Comparison of ENCODE assay signal across 8 mouse cellular contexts in the genomic region with DNA sequence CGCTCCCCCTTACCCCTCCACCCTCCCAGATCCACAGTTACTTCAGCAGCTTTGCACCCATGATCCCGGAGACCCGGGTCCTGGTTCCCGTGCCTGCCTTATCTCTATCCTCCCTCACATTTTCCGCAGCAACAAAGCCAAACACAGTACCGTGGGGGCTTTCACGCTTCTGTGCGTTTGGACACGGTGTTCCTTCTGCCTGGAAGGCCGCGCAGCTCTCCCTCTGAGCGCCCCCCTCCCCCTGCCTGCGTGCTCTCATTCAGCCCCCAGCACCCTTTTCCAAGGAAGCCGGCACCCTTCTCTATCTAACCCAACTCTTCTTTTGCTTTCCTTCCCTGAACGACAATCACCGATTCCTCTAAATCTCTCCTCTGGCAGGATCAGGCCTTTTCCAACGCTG. TPM values are rescaled to one million over a fixed set of nuclear protein-coding genes. Genes with fewer than 3 reads are reported as not detected.
DNase-seq lines count a peak whose midpoint lies in the region; ATAC-seq and TF ChIP-seq lines count a peak whose summit lies in the region.

No protein-coding gene starts in this region.

- no peak for TF ChIP-seq CTCF in forebrain, postnatal 0 days (IDR thresholded peaks at IDR 0.05; ENCODE audit: low read depth)

- peak; percentile 95 for DNase-seq in heart, adult 11 months
- DNase-seq in heart, postnatal 25 days (ENCODE audit: low spot score), result no peak
- peak; percentile 26 to 53 for DNase-seq in adrenal gland, postnatal 36 days
- no peak for DNase-seq in forebrain, postnatal 0 days
- peak; percentile 53 for DNase-seq in kidney, adult 18-20 months
- DNase-seq in liver, embryonic 13.5 days, result no peak
- DNase-seq in retina, postnatal 1 day, result peak; percentile 71

- peak overlapping the region; percentile 81 for H3K4me3 ChIP-seq in forebrain, postnatal 0 days (ENCODE audit: low read depth, low read length)
- H3K4me3 ChIP-seq in liver, embryonic 13.5 days (replicated peaks), result peak overlapping the region; percentile 64

- intact Hi-C loops in heart, postnatal 25 days (cut with DNase I), result loop anchor here (10.0 kb wide), 1 partner anchor 216 kb away; a partner anchor contains a TSS

- H3K9ac ChIP-seq in forebrain, postnatal 0 days, result peak overlapping the region; percentile 81
- peak overlapping the region; percentile 50 for H3K9ac ChIP-seq in liver, embryonic 13.5 days

- ATAC-seq in forebrain, postnatal 0 days, result peak; percentile 35
- ATAC-seq in liver, embryonic 13.5 days (ENCODE audit: low read depth), result peak; percentile 27; the same call in 1 of the 2 replicates
- no peak for ATAC-seq in inflammation-experienced regulatory T-cells, adult 6 months

- no peaks in the 10 kb centered on the region for H3K27me3 ChIP-seq in forebrain, postnatal 0 days (ENCODE audit: insufficient read depth, low read length)
- peaks cover 18% of the 10 kb centered on the region for H3K27me3 ChIP-seq in liver, embryonic 13.5 days

- peaks cover 15% of the 10 kb centered on the region; the same call in 1 of the 2 replicates for H3K4me1 ChIP-seq in forebrain, postnatal 0 days (ENCODE audit: insufficient read depth)
- peaks cover 14% of the 10 kb centered on the region for H3K4me1 ChIP-seq in liver, embryonic 13.5 days (replicated peaks)

- H3K27ac ChIP-seq in forebrain, postnatal 0 days (ENCODE audit: low read depth, low read length), result peak overlapping the region; percentile 86
- H3K27ac ChIP-seq in liver, embryonic 13.5 days, result no peak overlapping the region

- no peaks in the 10 kb centered on the region for H3K36me3 ChIP-seq in forebrain, postnatal 0 days (ENCODE audit: insufficient read depth)
- no peaks in the 10 kb centered on the region for H3K36me3 ChIP-seq in liver, embryonic 13.5 days

- WGBS in forebrain, postnatal 0 days, result 2% methylated on average over 17 of the region's 17 CpGs
- WGBS in liver, embryonic 13.5 days (ENCODE audit: insufficient replicate concordance), result 0% methylated on average over 17 of the region's 17 CpGs

- peak overlapping the region; percentile 85 for H3K4me2 ChIP-seq in forebrain, postnatal 0 days (ENCODE audit: low read depth)
- H3K4me2 ChIP-seq in liver, embryonic 13.5 days, result peak overlapping the region; percentile 85

- no peaks in the 10 kb centered on the region for H3K9me3 ChIP-seq in forebrain, postnatal 0 days (ENCODE audit: low read length)
- no peaks in the 10 kb centered on the region for H3K9me3 ChIP-seq in liver, embryonic 13.5 days (replicated peaks)

RNA-seq across cellular contexts. Expression of a gene that starts 0.5 kb away (rescaled TPM):
- total RNA-seq in heart, postnatal 25 days (2021), result 10 to 100 TPM; 24.0 to 28.7 TPM
- total RNA-seq in adrenal gland, postnatal 36 days (2021), result 10 to 100 TPM; 12.1 TPM
- 16.8 and 19.3 TPM in 2 replicates for total RNA-seq in forebrain, postnatal 0 days (2014; rRNA removed)
- polyA plus RNA-seq in forebrain, postnatal 0 days (2015; fragmentation: Nextera tagmentation; extraction: Ambion mirVana), result 18.9 and 21.9 TPM in 2 replicates
- 0.54 and 0.65 TPM in 2 replicates for polyA plus RNA-seq in liver, embryonic 13.5 days (2015; fragmentation: Nextera tagmentation; extraction: Ambion mirVana)
- polyA plus RNA-seq in inflammation-experienced regulatory T-cells, adult 6 months (2017; shearing (Covaris generic)), result 1 to 10 TPM; 1.6 to 6.5 (median 5.4) TPM

Comparison
In these comparisons a context has a peak if more than half of its experiments do, and no peak if none do; other contexts are left out.
1. DNase-seq: peak in heart, adult 11 months (single experiment), adrenal gland, postnatal 36 days (2 of 2), kidney, adult 18-20 months (single experiment) and retina, postnatal 1 day (single experiment); none in heart, postnatal 25 days (single experiment), forebrain, postnatal 0 days (single experiment) and liver, embryonic 13.5 days (single experiment).